Mouse (Mus musculus): Measurements from ENCODE around the gene Shroom3.

DNA sequence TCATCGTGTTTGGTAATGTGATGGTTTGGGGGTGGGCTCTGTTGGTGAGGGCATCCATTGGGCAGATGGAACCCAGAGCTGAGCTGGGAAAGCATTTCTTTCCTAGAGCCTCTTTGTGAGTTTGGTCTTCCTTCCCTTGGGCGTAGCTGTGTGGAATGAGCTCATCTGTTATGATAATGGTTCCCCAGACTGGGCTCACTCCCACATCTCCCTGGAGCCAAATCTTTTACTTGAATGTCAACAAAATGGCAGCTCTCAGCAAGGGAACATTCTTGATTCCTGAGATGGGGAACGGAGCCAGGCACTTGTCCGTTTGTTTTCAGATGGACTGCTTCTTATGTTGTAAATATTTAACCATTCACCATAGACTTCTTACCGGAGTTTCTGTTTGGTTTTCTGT lies 158.2 kb downstream of the Shroom3 start:
- TF ChIP-seq CTCF (IDR thresholded peaks at IDR 0.05; ENCODE audit: control insufficient read depth, insufficient read depth, low read length) (no peak), POLR2A (IDR thresholded peaks at IDR 0.05; ENCODE audit: borderline replicate concordance, control insufficient read depth, low read depth, low read length) (no peak)

All from bone marrow, adult 2 months (tissue).